Mouse (Mus musculus): ENCODE measurements around the gene Dnah2. TPM values are rescaled to one million over a fixed set of nuclear protein-coding genes. Genes with fewer than 3 reads are reported as not detected.

The Dnah2 gene
- polyA plus RNA-seq, 1 experiment from 2014 or later: 0.90 TPM

DNA sequence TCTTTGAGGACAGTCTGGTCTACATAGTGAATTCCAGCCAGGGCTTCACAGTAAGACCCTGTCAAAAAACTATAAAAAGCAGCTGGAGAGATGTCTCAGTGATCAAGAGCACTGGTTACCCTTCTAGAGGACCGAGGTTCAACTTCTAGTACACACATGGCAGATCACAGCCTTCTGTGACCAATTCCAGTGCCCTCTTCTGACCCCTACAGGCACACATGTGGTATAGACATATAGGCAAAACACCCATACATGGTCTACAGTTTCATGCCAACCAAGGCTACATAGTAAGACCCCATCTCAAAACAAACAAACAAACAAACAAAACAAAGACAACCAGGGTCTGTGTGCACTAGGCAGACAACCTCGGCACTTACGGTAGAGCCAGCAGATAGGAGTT is 26.3 kb upstream of the Dnah2 start:
- Histone ChIP-seq H3K27me3 (ENCODE audit: insufficient read depth, low read length) (no peaks in the 10 kb centered on the region), H3K4me2 (replicated peaks; ENCODE audit: low read depth, low read length) (no peak overlapping the region), H3K9me3 (ENCODE audit: low read length) (no peaks in the 10 kb centered on the region), H3K4me3 (ENCODE audit: low read length) (no peak overlapping the region), H3K36me3 (ENCODE audit: insufficient read depth, low read length) (peaks cover 16% of the 10 kb centered on the region), H3K27ac (ENCODE audit: low read length) (no peak overlapping the region), H3K9ac (replicated peaks; ENCODE audit: low read length) (no peak overlapping the region), H3K4me1 (ENCODE audit: insufficient read depth, low read length) (peaks cover 14% of the 10 kb centered on the region)
- no peak for ATAC-seq (ENCODE audit: low FRiP score, low TSS enrichment)
- 59% methylated on average over 3 of the region's 3 CpGs for WGBS

DNA sequence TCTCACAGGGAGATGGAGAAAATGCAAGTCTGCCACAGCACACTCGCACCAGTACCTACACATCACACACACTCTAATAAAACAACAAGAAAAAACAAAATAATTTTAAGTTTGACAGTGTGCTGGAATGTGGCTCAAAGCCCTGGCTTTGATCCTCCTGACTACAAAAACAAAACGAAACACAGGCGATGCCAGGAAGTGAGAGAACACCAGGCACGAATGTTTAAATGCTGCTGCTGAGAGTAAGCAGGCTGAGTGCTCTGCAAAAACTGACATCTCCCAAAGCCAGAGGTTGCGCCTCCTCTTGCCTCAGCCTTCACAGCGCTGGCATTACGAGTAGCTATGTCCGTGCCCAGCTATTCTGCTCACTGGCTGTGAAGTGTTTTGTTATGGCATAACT is 16.2 kb upstream of the Dnah2 start:
- Histone ChIP-seq H3K27me3 (ENCODE audit: insufficient read depth, low read length) (no peaks in the 10 kb centered on the region), H3K4me1 (ENCODE audit: insufficient read depth, low read length) (peaks cover 24% of the 10 kb centered on the region), H3K36me3 (ENCODE audit: insufficient read depth, low read length) (peaks cover 45% of the 10 kb centered on the region), H3K9ac (replicated peaks; ENCODE audit: low read length) (no peak overlapping the region), H3K4me3 (ENCODE audit: low read length) (no peak overlapping the region), H3K9me3 (ENCODE audit: low read length) (no peaks in the 10 kb centered on the region), H3K27ac (ENCODE audit: low read length) (no peak overlapping the region), H3K4me2 (replicated peaks; ENCODE audit: low read depth, low read length) (no peak overlapping the region)
- no peak for ATAC-seq (ENCODE audit: low FRiP score, low TSS enrichment)
- WGBS: 61% methylated on average over 8 of the region's 8 CpGs

DNA sequence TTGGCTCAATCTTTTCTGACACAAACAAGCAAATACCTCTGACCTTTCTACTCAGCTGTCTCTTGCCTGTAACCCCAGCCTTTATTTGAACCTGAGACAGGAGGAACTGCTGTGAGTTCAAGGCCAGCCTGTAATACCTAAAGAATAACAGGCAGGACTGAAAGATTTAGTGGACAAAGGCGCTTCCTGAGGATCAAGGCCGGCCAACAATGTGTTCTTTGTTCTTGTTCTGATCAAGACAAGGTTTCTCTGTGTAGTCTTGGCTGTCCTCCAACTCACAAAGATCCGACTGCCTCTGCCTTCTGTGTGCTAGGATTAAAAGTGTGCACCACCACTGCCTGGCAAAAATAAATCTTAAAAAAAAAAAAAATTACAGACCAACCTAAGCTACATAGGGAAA is 15.5 kb upstream of the Dnah2 start:
- H3K4me3 ChIP-seq (ENCODE audit: low read length): no peak overlapping the region
- H3K4me2 ChIP-seq (replicated peaks; ENCODE audit: low read depth, low read length): no peak overlapping the region
- no peak overlapping the region for H3K27ac ChIP-seq (ENCODE audit: low read length)
- H3K9me3 ChIP-seq (ENCODE audit: low read length): no peaks in the 10 kb centered on the region
- H3K9ac ChIP-seq (replicated peaks; ENCODE audit: low read length): no peak overlapping the region
- H3K36me3 ChIP-seq (ENCODE audit: insufficient read depth, low read length): peaks cover 42% of the 10 kb centered on the region
- no peak for ATAC-seq (ENCODE audit: low FRiP score, low TSS enrichment)
- WGBS: 59% methylated on average over 3 of the region's 3 CpGs
- peaks cover 28% of the 10 kb centered on the region for H3K4me1 ChIP-seq (ENCODE audit: insufficient read depth, low read length)
- H3K27me3 ChIP-seq (ENCODE audit: insufficient read depth, low read length): no peaks in the 10 kb centered on the region

DNA sequence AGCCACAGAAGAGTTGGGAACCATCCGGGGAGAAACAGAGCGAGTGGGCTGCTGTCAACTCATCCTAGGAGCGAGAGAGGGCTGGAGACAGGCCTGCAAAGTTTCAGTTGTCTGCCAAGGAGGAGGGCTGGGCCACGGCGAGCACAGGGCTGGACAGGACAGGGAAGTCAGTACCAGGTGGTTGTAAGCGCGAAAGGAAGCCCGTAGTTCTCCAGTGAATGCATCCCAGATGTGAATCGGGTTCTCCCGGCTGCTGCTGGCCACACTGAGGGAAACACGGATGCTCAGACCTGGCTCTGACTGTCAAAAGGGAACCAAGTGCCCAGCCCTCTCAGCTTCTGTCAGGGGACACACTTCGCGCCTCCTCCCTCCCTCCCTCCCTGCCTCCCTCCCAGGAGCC is 14.5 kb upstream of the Dnah2 start:
- no peak for ATAC-seq (ENCODE audit: low FRiP score, low TSS enrichment)
- H3K36me3 ChIP-seq (ENCODE audit: insufficient read depth, low read length): peaks cover 38% of the 10 kb centered on the region
- H3K4me2 ChIP-seq (replicated peaks; ENCODE audit: low read depth, low read length): no peak overlapping the region
- H3K9me3 ChIP-seq (ENCODE audit: low read length): no peaks in the 10 kb centered on the region
- no peak overlapping the region for H3K27ac ChIP-seq (ENCODE audit: low read length)
- H3K9ac ChIP-seq (replicated peaks; ENCODE audit: low read length): no peak overlapping the region
- no peak overlapping the region for H3K4me3 ChIP-seq (ENCODE audit: low read length)
- peaks cover 38% of the 10 kb centered on the region for H3K4me1 ChIP-seq (ENCODE audit: insufficient read depth, low read length)
- no peaks in the 10 kb centered on the region for H3K27me3 ChIP-seq (ENCODE audit: insufficient read depth, low read length)
- WGBS: 84% methylated on average over 13 of the region's 13 CpGs

DNA sequence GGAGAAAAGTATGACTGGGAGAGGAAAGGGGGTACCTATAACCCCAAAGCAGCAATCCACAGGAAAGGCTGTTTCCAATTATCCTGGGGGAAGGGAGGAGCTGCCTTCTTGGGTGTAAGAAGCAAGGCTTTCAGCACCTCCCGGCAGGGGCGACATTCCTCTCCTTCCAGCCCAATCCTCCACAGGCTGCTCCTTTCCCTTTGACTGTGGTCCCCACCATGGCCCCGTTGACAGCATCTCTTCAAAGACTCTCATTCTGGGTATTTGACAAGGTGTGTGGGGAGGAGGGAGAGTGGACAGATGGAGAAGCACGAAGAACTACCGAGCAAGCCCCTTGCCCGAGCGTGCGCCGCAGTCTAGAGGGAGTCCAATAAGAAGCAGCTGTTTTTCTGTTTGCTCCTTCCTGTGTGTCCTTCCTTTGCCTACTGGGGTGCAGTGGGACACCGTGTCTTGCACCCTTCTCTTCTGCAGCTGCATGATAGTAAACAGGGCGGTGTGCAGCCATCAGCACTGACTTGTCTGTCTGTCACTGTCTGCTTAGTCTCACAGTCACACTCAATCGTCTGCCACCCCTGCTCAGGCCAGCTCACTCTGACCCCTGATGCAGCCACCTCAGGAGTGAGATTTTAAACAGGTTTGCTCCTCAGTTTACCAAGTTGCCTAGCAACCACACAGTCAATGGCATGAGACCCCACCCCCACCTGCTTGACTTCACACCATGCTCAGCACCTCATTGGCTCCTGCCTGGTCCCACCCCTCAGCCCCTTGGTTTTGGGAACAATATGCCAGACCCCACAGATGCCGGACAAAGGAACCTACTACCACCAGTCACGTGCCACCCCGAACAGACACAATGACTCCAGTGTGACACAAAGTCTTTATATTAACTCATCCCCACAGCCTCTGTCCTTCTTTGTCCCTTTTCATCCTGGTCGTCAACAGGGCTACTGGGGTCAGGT is 12.3 kb upstream of the Dnah2 start:
- no peak for ATAC-seq (ENCODE audit: low FRiP score, low TSS enrichment)
- H3K27ac ChIP-seq (ENCODE audit: low read length): no peak overlapping the region
- H3K9me3 ChIP-seq (ENCODE audit: low read length): no peaks in the 10 kb centered on the region
- no peak overlapping the region for H3K4me3 ChIP-seq (ENCODE audit: low read length)
- peak overlapping the region; percentile 82; the same call in 1 of the 2 replicates for H3K9ac ChIP-seq (replicated peaks; ENCODE audit: low read length)
- 36% methylated on average over 16 of the region's 16 CpGs for WGBS
- H3K27me3 ChIP-seq (ENCODE audit: insufficient read depth, low read length): no peaks in the 10 kb centered on the region
- peaks cover 38% of the 10 kb centered on the region for H3K4me1 ChIP-seq (ENCODE audit: insufficient read depth, low read length)
- peak overlapping the region; percentile 99; the same call in 1 of the 2 replicates for H3K4me2 ChIP-seq (replicated peaks; ENCODE audit: low read depth, low read length)
- H3K36me3 ChIP-seq (ENCODE audit: insufficient read depth, low read length): peaks cover 25% of the 10 kb centered on the region

DNA sequence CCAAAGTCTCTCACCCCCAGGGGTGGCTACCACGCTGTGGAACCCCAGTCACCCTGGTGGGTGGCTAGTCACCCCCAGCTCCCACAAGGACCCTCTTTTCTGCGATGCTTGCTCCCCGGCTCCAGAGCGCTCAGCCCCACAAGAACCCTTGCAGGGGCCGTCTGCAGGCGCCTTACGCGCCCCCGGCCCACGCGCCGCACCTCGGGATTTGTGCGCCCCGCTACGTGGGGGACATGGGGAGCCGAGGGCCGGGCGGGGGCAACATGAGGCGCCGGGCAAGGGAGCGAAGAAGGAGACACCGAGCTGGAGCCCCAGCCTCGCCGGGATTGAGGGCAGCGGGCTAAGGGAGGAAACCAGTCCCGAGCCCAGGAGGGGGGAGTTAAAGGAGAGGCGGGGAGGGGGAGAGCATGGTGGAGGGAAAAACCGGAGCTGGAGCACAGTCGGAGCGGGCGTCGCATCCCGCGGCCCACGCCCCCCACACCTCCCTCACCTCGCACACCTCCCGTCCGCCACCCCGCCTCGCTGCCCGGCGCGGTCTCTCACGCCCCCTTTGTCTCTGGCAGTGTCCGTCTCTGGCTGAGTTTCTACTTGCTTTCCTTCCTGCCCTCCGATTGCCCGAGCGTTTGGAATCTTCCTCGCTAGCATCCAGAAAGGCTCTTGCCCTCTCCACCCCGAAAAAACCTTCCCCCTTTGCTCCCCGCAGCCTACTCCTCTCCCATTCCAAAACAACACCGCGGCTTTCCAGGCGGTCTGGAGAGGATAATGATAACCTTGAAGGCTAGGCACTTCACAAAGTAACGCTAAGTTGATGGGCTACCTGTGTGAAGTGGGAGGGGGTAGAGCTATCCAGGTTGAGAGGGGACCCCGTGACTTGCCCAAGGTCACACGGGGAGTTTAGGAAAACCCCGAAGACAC is 11.2 kb upstream of the Dnah2 start, which contains the start of gene Efnb3:
Gene Efnb3 (minus strand): TSS at position 355 of the 915 bp plus-strand sequence.
- ATAC-seq (ENCODE audit: low FRiP score, low TSS enrichment): peak; percentile 69
- Histone ChIP-seq H3K9me3 (ENCODE audit: low read length) (no peaks in the 10 kb centered on the region), H3K4me3 (ENCODE audit: low read length) (peak within 1 kb of the TSS; percentile 68), H3K4me1 (ENCODE audit: insufficient read depth, low read length) (peaks cover 36% of the 10 kb centered on the region), H3K36me3 (ENCODE audit: insufficient read depth, low read length) (peaks cover 18% of the 10 kb centered on the region), H3K4me2 (replicated peaks; ENCODE audit: low read depth, low read length) (peak within 1 kb of the TSS; percentile 99), H3K27me3 (ENCODE audit: insufficient read depth, low read length) (no peaks in the 10 kb centered on the region), H3K9ac (replicated peaks; ENCODE audit: low read length) (peak within 1 kb of the TSS; percentile 82), H3K27ac (ENCODE audit: low read length) (0 out of 2 replicates have a peak within 1 kb of the TSS, but pooled peaks have one; percentile 9)
- 2% methylated on average over 56 of the region's 59 CpGs for WGBS

DNA sequence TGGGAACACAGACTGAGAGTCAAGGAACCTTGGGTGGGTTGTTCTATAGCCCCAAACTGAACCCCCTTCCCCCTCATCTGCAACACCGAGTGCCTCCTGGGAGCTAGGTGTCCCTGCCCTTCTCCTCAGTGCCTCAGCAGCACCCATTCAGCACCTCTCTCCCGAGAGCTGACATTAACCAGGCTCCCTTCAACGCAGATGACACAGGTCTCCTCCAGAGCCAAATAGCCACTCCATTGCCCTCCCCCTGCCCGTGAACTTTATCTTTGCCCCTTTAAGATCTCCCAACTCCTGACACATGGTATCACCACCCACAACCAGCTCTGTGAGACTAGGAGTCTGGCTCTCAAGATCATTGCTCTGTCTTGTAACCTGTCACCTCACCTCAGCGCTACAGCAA is 10.3 kb upstream of the Dnah2 start:
- H3K9ac ChIP-seq (replicated peaks; ENCODE audit: low read length): peak overlapping the region; percentile 82
- H3K4me2 ChIP-seq (replicated peaks; ENCODE audit: low read depth, low read length): peak overlapping the region; percentile 99
- H3K27ac ChIP-seq (ENCODE audit: low read length): no peak overlapping the region
- H3K27me3 ChIP-seq (ENCODE audit: insufficient read depth, low read length): no peaks in the 10 kb centered on the region
- peaks cover 12% of the 10 kb centered on the region for H3K36me3 ChIP-seq (ENCODE audit: insufficient read depth, low read length)
- peaks cover 28% of the 10 kb centered on the region for H3K4me1 ChIP-seq (ENCODE audit: insufficient read depth, low read length)
- 8% methylated on average over 5 of the region's 5 CpGs for WGBS
- ATAC-seq (ENCODE audit: low FRiP score, low TSS enrichment): no peak; the same call in 1 of the 2 replicates
- peak overlapping the region; percentile 68 for H3K4me3 ChIP-seq (ENCODE audit: low read length)
- H3K9me3 ChIP-seq (ENCODE audit: low read length): no peaks in the 10 kb centered on the region

DNA sequence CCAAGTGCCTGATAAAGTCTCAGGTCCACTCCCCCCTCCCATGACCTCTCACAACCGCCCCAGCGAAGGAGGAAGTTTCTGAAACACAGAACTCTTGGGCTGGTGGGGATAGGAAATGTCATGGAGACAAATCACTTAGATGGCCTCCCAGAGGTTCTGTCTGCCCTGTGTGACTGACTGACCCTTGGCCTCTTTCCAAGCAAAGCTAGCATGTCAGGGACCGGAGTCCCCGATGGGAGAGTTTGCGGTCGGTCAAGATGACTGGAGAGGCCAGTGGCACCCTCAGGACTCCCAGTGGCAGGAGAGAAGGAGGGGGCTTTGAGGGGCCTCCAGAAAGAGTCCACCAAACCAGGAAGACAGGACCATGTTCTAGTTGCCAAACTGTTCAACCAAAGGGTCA is 9.8 kb upstream of the Dnah2 start:
- ATAC-seq (ENCODE audit: low FRiP score, low TSS enrichment): no peak
- peak overlapping the region; percentile 68 for H3K4me3 ChIP-seq (ENCODE audit: low read length)
- peaks cover 28% of the 10 kb centered on the region for H3K4me1 ChIP-seq (ENCODE audit: insufficient read depth, low read length)
- H3K27me3 ChIP-seq (ENCODE audit: insufficient read depth, low read length): no peaks in the 10 kb centered on the region
- H3K4me2 ChIP-seq (replicated peaks; ENCODE audit: low read depth, low read length): peak overlapping the region; percentile 99
- WGBS: 15% methylated on average over 6 of the region's 6 CpGs
- H3K36me3 ChIP-seq (ENCODE audit: insufficient read depth, low read length): peaks cover 12% of the 10 kb centered on the region
- no peak overlapping the region for H3K27ac ChIP-seq (ENCODE audit: low read length)
- no peaks in the 10 kb centered on the region for H3K9me3 ChIP-seq (ENCODE audit: low read length)
- H3K9ac ChIP-seq (replicated peaks; ENCODE audit: low read length): no peak overlapping the region

DNA sequence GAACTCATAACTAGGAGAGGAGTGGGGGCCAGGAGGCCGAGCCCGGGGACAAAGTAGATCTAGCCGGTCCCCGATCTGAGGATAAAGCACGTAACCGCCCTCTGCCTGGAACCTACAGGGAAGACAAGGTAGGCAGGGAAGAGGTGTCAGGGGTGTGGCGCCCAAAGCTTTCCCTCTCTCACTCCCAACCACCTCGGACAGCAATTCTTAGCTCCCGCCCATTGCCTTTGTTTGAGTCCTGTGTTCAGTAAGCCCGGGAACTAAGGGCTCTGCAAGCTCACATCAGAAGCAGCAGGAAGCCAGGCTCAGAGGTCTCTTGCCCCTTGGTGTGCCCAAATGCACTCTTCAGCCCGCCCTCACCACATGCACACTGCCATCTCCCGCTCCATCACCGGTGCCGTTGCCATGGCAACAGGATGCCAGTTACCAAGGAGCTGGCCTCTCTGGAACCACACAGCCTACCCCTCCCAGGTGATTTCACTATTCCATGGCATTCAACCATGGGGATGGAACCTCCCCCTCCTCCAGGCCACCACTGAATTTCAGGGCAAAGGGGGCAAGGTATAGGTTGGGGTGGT is 8.6 kb upstream of the Dnah2 start:
- Histone ChIP-seq H3K4me3 (ENCODE audit: low read length) (no peak overlapping the region), H3K27me3 (ENCODE audit: insufficient read depth, low read length) (no peaks in the 10 kb centered on the region), H3K4me2 (replicated peaks; ENCODE audit: low read depth, low read length) (no peak overlapping the region), H3K4me1 (ENCODE audit: insufficient read depth, low read length) (peaks cover 28% of the 10 kb centered on the region), H3K9me3 (ENCODE audit: low read length) (no peaks in the 10 kb centered on the region), H3K9ac (replicated peaks; ENCODE audit: low read length) (no peak overlapping the region), H3K27ac (ENCODE audit: low read length) (no peak overlapping the region), H3K36me3 (ENCODE audit: insufficient read depth, low read length) (peaks cover 5% of the 10 kb centered on the region)
- ATAC-seq (ENCODE audit: low FRiP score, low TSS enrichment): no peak
- WGBS: 36% methylated on average over 14 of the region's 14 CpGs

Measured in kidney, embryonic 16.5 days (tissue).